Comparison of ENCODE assay signal across 9 mouse cellular contexts in genomic region chr5:53049046-53049445, GRCm38 (mm10). TPM values are rescaled to one million over a fixed set of nuclear protein-coding genes. Genes with fewer than 3 reads are reported as not detected.
DNase-seq lines count a peak whose midpoint lies in the region; ATAC-seq lines count a peak whose summit lies in the region.
"Had no signal": no experiment of that assay in that cellular context is flagged by ENCODE, and none has a peak within 500 bp of the region (broad histone marks: within the 10 kb centered on the region; RNA-seq: fewer than 3 reads in every experiment).

No protein-coding gene starts in this region.

- peaks cover 8% of the 10 kb centered on the region for H3K27me3 ChIP-seq in forebrain, embryonic 16.5 days (replicated peaks; ENCODE audit: control insufficient read depth, insufficient read depth, low read length)

- peak overlapping the region; percentile 35 for H3K4me3 ChIP-seq in forebrain, embryonic 16.5 days (replicated peaks; ENCODE audit: low read length)
- H3K4me3 ChIP-seq: megakaryocyte, embryonic 14.5 days had no signal

- peak overlapping the region; percentile 58 for H3K4me2 ChIP-seq in forebrain, embryonic 16.5 days (ENCODE audit: low read length)

- ATAC-seq in forebrain, embryonic 16.5 days: no peak
- 0 out of 2 replicates have a peak, but pooled peaks have one; percentile 11 for ATAC-seq in megakaryocyte progenitor cell, adult 5-6 weeks (replicated peaks; ENCODE audit: poor library complexity)

- DNase-seq in ovary, postnatal 36 days (ENCODE audit: low spot score): peak; percentile 27
- no peak for DNase-seq in ovary, adult 18-20 months (ENCODE audit: low spot score)
- peak; percentile 33 to 60 for DNase-seq in kidney, postnatal 36 days
- DNase-seq in thymus, postnatal 14 days: no peak
- DNase-seq in left cerebral cortex, adult 9 months (ENCODE audit: low spot score in 2 of 2): no peak
- DNase-seq in spleen, postnatal 14 days (ENCODE audit: low spot score in 2 of 2): no peak

- H3K9me3 ChIP-seq in forebrain, embryonic 16.5 days (ENCODE audit: control insufficient read depth, low read length): no peaks in the 10 kb centered on the region

- no peak overlapping the region for H3K27ac ChIP-seq in forebrain, embryonic 16.5 days (ENCODE audit: low read length)

- peak overlapping the region; percentile 34 for H3K9ac ChIP-seq in forebrain, embryonic 16.5 days (replicated peaks; ENCODE audit: low read depth, low read length)

- WGBS in forebrain, embryonic 16.5 days: 1% methylated on average over 37 of the region's 39 CpGs

- no peaks in the 10 kb centered on the region for H3K36me3 ChIP-seq in forebrain, embryonic 16.5 days (ENCODE audit: control insufficient read depth, insufficient read depth)

- peaks cover 5% of the 10 kb centered on the region; the same call in 1 of the 2 replicates for H3K4me1 ChIP-seq in forebrain, embryonic 16.5 days (replicated peaks; ENCODE audit: control insufficient read depth, insufficient read depth, low read length)
- H3K4me1 ChIP-seq: megakaryocyte, embryonic 14.5 days had no signal

RNA-seq across cellular contexts. Expression of gene Slc34a2, which starts 11.2 kb away (rescaled TPM):
- 0.11 TPM in 1 of 2 replicates, not detected in the other for polyA plus RNA-seq in forebrain, embryonic 16.5 days (2015; fragmentation: Nextera tagmentation; extraction: Ambion mirVana)
- not detected in 2 replicates for total RNA-seq in megakaryocyte progenitor cell, adult 5-6 weeks (2015)
- not detected in 2 replicates for total RNA-seq in megakaryocyte progenitor cell, adult 5-6 weeks (2017)

Comparison
In these comparisons a context has a peak if more than half of its experiments do, and no peak if none do; other contexts are left out.
1. DNase-seq: peak in ovary, postnatal 36 days (single experiment) and kidney, postnatal 36 days (2 of 2); none in ovary, adult 18-20 months (single experiment), thymus, postnatal 14 days (single experiment), left cerebral cortex, adult 9 months (0 of 2) and spleen, postnatal 14 days (0 of 2).